Mouse (Mus musculus) megakaryocyte-erythroid progenitor cell, adult 5-6 weeks (primary cell): ENCODE data around the gene Hibadh. TPM values are rescaled to one million over a fixed set of nuclear protein-coding genes. Genes with fewer than 3 reads are reported as not detected.
"Not testable (repeated sequence)": the region's sequence is repeated elsewhere in the genome, so short reads cannot be mapped to it uniquely, and the experiment has no call there.

Source experiments
- ATAC-seq: replicated peaks from 2 replicates; pipeline ENCODE4 v1.8.0; 2016; ENCODE audit warnings: mild to moderate bottlenecking, inconsistent platforms; ENCODE audit not compliant: severe bottlenecking, poor library complexity, low FRiP score, low TSS enrichment
- total RNA-seq, 2 experiments: library from RNA; stranded (forward) in 1 of 2; stranded (reverse) in 1 of 2; fragments of 200-1000, 215-1000 nt in 1 of 2; fragments of >200 nt in 1 of 2; fragmentation: Nextera tagmentation in 1 of 2; gene quantifications; 2 replicates each; pipeline ENCODE4 v1.2.3; 2014 to 2017

The Hibadh gene
- total RNA-seq (2014; fragmentation: Nextera tagmentation), result 50.1 and 72.1 TPM in 2 replicates
- total RNA-seq (2017), result 54.8 and 58.5 TPM in 2 replicates

- peak; percentile 98 for ATAC-seq
Observed at GRCm38 (mm10) chr6:52640224-52640712, at the start of gene Hibadh. Hibadh (minus strand) TSS chr6:52640389.

- ATAC-seq, result no peak
Observed at GRCm38 (mm10) chr6:52686901-52687500, 46.8 kb upstream of the Hibadh start.

- no peak for ATAC-seq
Observed at GRCm38 (mm10) chr6:52682607-52683006, 42.4 kb upstream of the Hibadh start.

- no peak for ATAC-seq
Observed at GRCm38 (mm10) chr6:52681847-52682485, 41.8 kb upstream of the Hibadh start.

- no peak for ATAC-seq
Observed at GRCm38 (mm10) chr6:52680458-52681032, 40.4 kb upstream of the Hibadh start.

GRCm38 (mm10) chr6:52679565-52679964 is 39.4 kb upstream of the Hibadh start:
- no peak for ATAC-seq

GRCm38 (mm10) chr6:52677534-52677933 is 37.3 kb upstream of the Hibadh start:
- ATAC-seq, result not testable (repeated sequence)

GRCm38 (mm10) chr6:52675222-52675921 is 35.2 kb upstream of the Hibadh start:
- no peak for ATAC-seq

GRCm38 (mm10) chr6:52674541-52674940 is 34.4 kb upstream of the Hibadh start:
- ATAC-seq, result no peak

- no peak for ATAC-seq
Observed at GRCm38 (mm10) chr6:52673706-52674105, 33.5 kb upstream of the Hibadh start.

GRCm38 (mm10) chr6:52672539-52672938 is 32.4 kb upstream of the Hibadh start:
- ATAC-seq, result no peak

- ATAC-seq, result no peak
Observed at GRCm38 (mm10) chr6:52671791-52672190, 31.6 kb upstream of the Hibadh start.

- not testable (repeated sequence) for ATAC-seq
Observed at GRCm38 (mm10) chr6:52669878-52670277, 29.7 kb upstream of the Hibadh start.

- ATAC-seq, result no peak
Observed at GRCm38 (mm10) chr6:52667641-52668040, 27.5 kb upstream of the Hibadh start.

- ATAC-seq, result 0 out of 2 replicates have a peak, but pooled peaks have one; percentile 41
Observed at GRCm38 (mm10) chr6:52663021-52663420, 22.8 kb upstream of the Hibadh start.

- ATAC-seq, result no peak
Observed at GRCm38 (mm10) chr6:52655266-52655665, 15.1 kb upstream of the Hibadh start.

- no peak for ATAC-seq
Observed at GRCm38 (mm10) chr6:52648806-52649205, 8.6 kb upstream of the Hibadh start.

GRCm38 (mm10) chr6:52648031-52648430 is 7.8 kb upstream of the Hibadh start:
- ATAC-seq, result no peak

- no peak for ATAC-seq
Observed at GRCm38 (mm10) chr6:52645926-52646325, 5.7 kb upstream of the Hibadh start.

- no peak for ATAC-seq
Observed at GRCm38 (mm10) chr6:52642152-52642551, 2.0 kb upstream of the Hibadh start.
